Mouse (Mus musculus): ENCODE data around the gene Lrwd1.
"Not testable (repeated sequence)": the region's sequence is repeated elsewhere in the genome, so short reads cannot be mapped to it uniquely, and the experiment has no call there.

Gene Lrwd1

GRCm38 (mm10) chr5:136135571-136136291 lies at the start of gene Lrwd1, which contains the start of gene Alkbh4:
Lrwd1 (minus strand) TSS chr5:136136074.
Alkbh4 (plus strand) TSS chr5:136136146.
- CTCF ChIA-PET = interaction anchor here (0.5 to 0.9 kb wide), 2 partner anchors 37 to 53 kb away, joined by 3 read pairs; no protein-coding TSS in a partner anchor

DNA sequence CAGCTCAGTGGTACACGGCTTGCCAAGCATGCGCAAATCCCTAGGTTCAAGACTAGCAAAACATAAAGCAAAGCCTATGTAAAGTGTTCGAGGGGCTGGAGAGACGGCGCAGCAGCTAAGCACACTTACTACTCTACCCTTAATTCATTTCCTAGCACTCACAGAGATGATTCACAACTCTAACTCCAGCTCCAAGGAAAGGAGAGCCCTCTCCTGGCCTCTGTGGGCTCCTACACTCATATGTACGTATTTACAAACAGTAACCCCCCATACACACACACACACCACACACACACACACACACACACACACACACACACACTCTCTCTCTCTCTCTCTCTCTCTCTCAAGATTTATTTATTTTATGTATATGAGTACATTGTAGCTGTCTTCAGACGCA lies 47.9 kb upstream of the Lrwd1 start:
- CTCF ChIA-PET = interaction anchor here (0.6 to 1.4 kb wide), 2 partner anchors 9 to 10 kb away, joined by 3 to 4 read pairs; no protein-coding TSS in a partner anchor

DNA sequence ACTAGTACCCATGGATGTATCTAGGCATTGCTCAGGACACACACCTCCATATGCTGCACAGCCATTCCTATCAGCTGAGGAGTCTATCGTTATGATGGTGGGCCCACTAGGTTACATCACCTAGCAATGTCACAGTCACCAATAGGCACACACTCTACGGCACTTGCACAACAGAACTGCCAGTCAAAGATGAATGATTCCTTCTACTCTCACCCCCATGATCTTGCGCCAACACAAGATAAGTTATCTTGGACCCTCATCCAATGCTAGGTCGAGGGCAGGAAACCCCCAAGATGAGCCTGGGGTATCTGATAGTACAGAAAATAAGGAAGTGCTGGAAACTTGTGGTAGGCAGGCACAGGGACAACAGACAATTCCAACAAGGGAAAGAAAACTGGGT lies 47.0 kb upstream of the Lrwd1 start:
- CTCF ChIA-PET = no interaction called here

- CTCF ChIA-PET = interaction anchor here (0.5 kb wide), 1 partner anchor 12 kb away, joined by 3 read pairs; no protein-coding TSS in a partner anchor
These were observed 46.2 kb upstream of the Lrwd1 start for GRCm38 (mm10) chr5:136182049-136182448.

- CTCF ChIA-PET = interaction anchor here (0.5 kb wide), 1 partner anchor 30 kb away, joined by 7 read pairs; no protein-coding TSS in a partner anchor
These were observed 45.3 kb upstream of the Lrwd1 start for GRCm38 (mm10) chr5:136181197-136181596.

DNA sequence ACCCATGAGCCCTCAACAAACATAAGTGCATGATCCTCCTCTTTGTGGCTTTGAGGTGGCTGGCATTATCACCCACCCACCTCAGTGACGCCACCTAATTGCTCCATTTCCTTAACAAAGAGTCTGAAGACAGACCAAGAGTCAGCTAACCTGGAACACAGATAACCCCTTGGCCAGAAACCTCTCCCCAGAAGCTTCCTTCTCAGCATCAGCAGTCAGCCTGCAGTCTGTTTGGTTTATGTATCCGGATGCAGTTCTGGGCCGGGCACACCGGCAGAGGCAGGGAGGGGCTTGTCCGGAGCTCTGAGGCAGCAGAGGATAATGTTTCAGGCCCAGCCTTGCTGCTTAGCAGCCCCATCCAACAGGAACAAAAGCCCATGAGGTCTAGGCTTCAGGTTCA lies 43.7 kb upstream of the Lrwd1 start:
- CTCF ChIA-PET = no interaction called here

DNA sequence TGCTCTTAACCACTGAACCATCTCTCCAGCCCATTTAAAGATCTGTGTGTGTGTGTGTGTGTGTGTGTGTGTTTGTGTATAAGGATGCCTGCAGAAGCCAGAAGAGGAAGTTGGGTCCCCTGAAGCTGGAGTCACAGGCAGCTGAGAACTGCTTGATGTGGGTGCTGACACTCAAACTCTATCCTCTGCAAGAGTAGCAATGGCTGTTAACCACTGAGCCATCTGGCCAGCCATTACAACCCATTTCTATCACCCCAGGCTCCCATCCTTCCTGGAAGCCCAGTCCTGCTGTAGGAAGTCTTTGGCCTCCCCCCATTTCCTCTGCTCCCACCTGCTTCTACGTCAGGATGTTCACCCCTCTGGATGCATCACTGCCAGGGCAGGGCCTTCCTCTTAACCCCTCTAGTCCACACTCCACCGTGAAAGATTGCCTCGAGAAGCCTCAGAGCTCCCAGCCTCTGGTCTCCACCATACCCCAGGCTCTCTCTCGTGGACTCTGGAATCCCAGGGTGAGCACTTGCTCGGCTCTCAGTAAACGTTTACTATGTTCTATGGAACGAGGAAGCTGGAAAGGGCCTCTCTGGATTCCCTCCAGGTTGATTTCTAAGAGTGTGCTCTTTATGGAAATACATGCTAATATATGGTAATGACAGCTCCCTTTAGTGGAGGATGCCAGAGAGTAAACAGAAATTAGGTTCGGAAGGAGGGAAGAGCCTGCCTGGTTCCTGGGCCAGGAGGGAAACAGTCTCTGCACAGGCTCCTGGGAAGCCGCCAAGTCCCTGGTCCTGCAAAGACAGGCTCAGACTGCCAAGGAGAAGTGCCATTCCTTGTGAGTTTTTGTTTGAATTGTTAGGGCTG lies 38.0 kb upstream of the Lrwd1 start:
- CTCF ChIA-PET = interaction anchor here (0.9 kb wide), 1 partner anchor 10 kb away, joined by 4 read pairs; no protein-coding TSS in a partner anchor

DNA sequence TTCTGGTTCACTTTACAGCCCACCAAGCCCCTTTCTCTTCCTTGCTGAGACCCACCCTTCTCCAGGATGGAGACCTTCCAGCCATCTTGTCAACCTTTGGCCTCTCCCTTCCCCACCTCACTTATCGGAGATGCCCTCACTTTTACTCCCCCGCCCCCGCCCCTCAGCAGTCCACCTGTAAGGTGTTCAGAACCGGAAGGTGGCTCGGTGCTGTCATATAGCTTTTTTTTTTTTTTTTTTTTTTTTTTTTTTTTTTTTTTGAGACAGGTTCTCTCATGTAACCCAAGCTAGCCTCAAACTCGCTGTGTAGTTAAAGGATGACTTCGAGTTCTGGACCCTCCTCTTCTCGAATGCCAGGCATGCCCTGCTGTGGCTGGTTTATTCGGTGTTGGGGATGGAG lies 37.1 kb upstream of the Lrwd1 start:
- CTCF ChIA-PET = interaction anchor here (0.6 kb wide), 1 partner anchor 37 kb away, joined by 3 read pairs; no protein-coding TSS in a partner anchor

- CTCF ChIA-PET = no interaction called here
These were observed 35.8 kb upstream of the Lrwd1 start for GRCm38 (mm10) chr5:136171363-136172341.

GRCm38 (mm10) chr5:136170512-136171362 lies 34.9 kb upstream of the Lrwd1 start, which contains the start of gene Orai2:
Orai2 (minus strand) TSS chr5:136170713.
- CTCF ChIA-PET = interaction anchor here (0.7 kb wide), 1 partner anchor 11 kb away, joined by 3 read pairs; no protein-coding TSS in a partner anchor

DNA sequence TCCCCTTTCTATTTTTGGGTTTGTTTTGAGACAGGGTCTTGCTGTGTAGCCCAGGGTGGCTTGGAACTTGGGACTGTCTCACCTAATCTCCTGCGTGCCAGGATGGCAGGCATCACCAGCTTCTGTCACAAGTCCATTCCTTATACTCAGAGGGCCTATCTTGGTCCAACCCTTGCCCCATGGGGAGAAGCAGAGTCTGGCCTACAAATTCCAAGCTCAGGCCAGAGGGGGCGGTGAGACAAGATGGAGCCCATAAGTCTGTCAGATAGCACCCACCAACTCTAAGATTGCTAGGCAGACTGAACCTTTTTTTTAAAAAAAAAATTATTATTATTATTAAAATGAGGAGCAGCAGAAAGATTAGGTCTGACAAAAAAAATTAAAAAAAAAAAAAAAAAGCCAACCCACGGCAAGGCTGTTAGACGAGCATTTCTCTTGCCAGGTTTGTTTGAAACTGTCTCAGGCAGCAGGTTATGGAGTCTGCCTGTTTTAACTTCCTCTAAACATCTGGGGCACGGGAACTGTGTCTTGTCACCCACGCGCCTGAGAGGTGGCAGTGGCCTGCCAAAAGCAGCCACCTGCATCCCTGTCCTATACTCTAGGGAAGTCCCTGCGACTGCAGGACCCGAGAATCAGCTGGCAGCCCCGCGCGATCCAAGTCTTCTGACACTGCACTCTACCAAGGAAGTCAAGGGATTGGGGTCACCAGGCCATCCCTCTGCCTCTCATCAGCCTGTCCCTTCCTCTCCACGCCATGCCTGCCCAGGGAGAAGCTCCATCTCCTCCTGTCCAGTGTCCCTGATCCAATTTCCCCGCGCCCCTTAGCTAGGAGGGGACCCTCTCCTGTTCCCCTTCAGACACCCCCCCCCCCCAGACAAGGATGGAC lies 34.0 kb upstream of the Lrwd1 start:
- CTCF ChIA-PET = interaction anchor here (0.6 to 0.7 kb wide), 2 partner anchors 12 to 612 kb away, joined by 3 read pairs; no protein-coding TSS in a partner anchor

GRCm38 (mm10) chr5:136168071-136168470 lies 32.2 kb upstream of the Lrwd1 start:
- CTCF ChIA-PET = interaction anchor here (0.6 kb wide), 1 partner anchor 186 kb away, joined by 6 read pairs; no protein-coding TSS in a partner anchor

GRCm38 (mm10) chr5:136167296-136167695 lies 31.4 kb upstream of the Lrwd1 start:
- CTCF ChIA-PET = interaction anchor here (0.5 kb wide), 1 partner anchor 287 kb away, joined by 7 read pairs; no protein-coding TSS in a partner anchor

- CTCF ChIA-PET = no interaction called here
These were observed 29.4 kb upstream of the Lrwd1 start for GRCm38 (mm10) chr5:136165246-136165645.

DNA sequence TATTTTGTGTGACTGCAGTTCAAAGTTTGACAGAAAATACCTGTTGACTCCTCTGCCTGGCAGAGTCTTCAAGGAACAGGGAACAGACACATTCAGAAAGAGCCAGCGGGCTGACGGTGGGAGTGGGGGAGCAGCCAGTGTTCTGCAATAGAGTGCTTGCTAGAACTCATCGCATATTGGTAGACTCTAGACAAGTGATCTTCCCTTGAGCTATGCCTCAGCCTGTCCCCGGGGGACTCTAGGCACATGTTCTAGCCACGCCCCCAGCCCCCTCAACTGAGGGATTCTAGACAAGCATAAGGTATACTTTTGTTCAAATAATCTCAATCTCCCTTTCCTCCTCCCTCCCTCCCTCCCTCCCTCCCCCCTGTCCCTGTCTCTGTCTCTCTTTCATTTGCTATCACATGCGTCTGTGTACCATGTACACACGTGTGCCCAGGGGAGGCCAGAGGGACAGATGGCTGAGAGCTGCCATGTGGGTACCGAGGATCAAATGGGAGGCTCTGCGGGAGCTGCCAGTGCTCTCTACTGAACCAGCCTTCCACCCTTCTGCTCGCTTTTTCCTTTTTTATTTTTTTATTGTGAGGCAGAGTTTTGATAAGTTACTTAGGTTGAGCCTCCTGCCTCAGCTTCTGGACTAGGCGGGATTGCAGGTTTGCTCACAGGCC lies 28.1 kb upstream of the Lrwd1 start:
- CTCF ChIA-PET = no interaction called here

DNA sequence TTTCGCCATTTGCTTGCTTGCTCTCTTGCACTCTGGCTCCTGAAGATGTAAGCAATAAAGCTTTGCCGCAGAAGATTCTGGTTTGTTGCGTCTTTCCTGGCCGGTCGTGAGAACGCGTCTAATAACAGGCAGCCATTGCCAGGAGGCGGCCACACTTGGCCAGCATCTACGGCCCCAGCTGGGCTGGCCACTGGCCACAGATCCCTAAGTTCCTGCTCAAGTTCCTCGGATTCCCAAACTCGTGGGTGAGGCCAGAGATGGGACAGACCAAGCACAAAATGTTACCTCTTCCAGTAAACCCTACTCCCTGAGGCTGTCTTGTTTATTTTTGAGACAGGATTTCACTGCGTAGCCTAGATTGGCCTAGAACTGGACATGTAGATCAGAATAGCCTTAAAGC lies 24.2 kb upstream of the Lrwd1 start:
- CTCF ChIA-PET = not testable (repeated sequence)

DNA sequence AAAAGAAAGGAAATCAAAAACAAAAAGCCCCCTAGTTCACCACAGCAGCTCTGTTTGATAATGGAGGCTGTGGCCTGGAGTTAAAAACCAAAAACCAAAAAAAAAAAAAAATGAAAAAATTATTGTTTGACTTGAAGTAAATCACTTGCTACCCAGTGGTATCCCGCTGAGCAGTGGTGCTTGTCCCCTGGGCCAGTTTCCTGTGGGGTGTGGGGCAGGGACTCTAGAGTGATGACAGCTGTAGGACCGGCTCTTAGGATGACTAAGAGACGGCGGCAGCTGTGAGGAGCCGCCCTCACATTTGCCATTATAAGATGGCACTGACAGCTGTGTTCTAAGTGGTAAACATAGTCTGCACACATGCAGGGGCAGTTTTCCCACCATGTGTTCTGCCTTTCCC lies 19.5 kb upstream of the Lrwd1 start:
- CTCF ChIA-PET = no interaction called here

DNA sequence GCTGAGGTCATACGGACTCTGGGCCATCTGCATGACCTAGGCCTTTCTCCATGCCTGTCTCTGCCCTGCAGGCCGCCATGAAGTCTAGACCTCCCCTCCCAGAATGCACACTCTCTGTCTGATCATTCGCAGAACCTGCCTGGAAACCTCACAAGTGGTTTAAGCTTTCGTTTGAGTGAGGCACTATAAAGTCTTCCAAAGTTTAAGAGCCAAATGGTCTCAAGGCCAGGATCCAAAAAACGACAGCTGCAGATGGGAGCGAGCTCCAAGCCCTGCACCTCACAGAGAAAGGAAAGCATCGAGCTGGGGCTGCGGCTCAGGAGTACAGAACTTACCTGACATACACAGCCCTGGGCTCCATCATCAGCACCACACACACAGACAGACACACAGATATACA lies 16.5 kb upstream of the Lrwd1 start:
- CTCF ChIA-PET = no interaction called here
